Mouse (Mus musculus): Measurements from ENCODE around the gene Vmn1r46.
"Not testable (repeated sequence)": the region's sequence is repeated elsewhere in the genome, so short reads cannot be mapped to it uniquely, and the experiment has no call there.

DNA sequence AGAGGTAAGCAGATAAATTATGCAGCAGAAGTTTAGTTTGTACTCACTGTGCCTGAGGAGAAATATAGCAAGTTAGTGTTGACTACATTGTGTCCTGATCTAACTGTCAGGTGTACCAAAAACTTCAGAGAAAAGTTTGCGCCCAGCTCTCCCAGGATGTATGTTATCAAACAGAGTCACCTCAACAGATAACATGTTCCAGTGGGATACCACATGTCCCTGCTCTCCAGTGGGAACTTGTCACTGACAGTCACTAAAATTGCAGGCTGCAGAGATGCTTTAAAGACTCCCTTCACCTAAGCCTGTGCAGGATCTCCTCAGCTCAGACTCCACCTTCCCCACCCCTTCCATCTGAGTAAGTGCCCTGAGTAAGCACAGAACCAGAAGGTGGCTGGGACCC lies 46.7 kb downstream of the Vmn1r46 start, which contains the start of gene Vmn1r47:
- TF ChIP-seq CTCF (IDR thresholded peaks at IDR 0.05; ENCODE audit: low read depth, low read length); POLR2A (IDR thresholded peaks at IDR 0.05; ENCODE audit: extremely low read depth, insufficient read depth, low read length): not testable (repeated sequence)
